Mouse (Mus musculus) CD8-positive naive resting alpha-beta T cell, adult 2 months (primary cell): ENCODE results near the gene Ccl4.

Source experiments
- DNase-seq, 2 experiments: peaks; one replicate each; pipeline ENCODE4 v3.0.0; 2022; ENCODE audit warnings: low read depth in 2 of 2, low spot score in 2 of 2

Gene Ccl4

DNA sequence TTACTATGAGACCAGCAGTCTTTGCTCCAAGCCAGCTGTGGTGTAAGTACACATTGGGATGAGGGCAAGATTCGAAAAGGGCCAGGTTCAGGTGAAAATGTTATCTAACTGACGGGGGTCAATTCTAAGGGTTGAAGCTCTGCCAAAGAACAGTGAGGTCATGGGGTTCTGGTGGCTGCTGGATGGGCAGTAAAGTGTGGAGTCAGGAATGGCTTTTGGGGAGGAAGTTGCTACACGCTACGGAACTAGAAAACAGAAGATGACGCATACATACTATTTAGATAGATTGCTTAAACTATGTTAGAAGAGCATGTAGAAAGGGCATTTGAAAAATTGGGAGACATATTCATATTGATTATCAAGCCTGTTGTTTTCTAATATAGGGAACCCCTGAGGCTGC, 1.1 kb downstream of the Ccl4 start:
- DNase-seq, result no peak

DNA sequence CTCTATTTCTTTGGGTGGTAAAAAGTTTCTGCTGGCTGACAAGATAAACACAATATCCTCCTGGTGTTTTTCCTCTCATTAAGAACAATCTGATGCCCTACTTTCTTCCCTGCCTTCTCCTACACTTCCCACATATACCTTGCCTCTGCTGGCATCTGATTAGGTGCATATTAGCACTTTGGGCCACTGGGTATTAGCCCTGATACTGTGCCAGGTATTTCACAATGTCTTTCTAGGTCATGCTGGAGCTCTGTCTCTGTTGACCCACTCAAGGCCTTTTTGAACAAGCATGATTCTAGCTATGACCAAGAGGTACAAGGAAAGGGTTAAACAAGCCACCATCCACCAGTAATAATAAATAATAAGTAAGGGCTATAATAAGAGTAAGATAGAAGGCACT, 9.4 kb downstream of the Ccl4 start:
- DNase-seq, result no peak

DNA sequence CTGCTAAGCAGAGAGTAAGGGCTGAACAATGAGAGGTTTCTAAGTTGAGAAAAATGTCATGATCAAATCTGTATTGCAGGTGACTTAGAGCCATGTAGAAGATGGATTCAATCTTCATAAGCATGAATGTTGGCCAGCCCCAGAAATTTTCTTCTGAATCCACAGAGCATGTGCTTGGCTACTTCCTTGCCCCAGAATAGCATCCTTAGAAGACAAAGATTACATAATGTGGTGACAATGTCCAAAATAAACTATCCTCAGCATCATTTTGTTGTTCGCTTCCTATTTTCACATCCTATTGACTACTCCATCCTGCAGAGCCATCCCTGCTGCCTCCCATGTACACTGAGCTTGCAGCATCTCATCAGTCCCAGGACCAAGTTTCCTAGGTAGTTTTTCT, 13.3 kb downstream of the Ccl4 start:
- DNase-seq, result no peak

DNA sequence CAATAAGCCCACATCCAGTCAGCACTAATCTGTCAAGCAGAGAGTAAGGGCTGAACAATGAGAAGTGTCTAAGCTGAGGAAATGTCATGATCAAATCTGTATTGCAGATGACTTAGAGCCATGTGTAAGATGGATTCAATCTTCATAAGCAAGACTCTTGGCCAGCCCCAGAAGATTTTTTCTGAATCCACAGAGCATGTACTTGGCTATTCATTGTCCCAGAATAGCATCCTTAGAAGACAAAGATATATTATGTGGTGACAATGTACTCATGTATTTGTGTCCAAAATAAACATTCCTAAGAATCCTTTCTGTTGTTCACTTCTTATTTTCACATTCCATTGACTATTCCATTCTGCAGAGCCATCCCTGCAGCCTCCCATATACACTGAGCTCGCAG, 27.5 kb downstream of the Ccl4 start:
- DNase-seq, result no peak

DNA sequence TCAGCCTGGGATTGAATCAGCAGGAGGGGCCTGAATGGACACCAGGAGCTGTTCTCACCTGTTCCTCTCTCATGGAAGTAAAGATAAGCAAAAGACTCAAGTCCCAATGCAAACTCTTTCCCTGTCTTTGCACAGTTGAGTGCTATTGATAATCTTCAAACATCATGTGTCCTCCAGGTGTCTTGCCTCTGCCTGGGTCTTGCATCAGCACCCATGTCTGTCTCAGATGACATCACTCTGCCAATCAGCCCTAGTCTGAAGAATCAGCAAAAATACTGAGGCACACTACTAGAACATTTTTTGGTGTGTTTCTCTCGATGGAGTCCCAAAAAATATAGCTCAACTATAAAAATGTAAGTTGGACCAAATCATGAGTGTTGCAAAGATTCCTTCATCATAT, 29.6 kb downstream of the Ccl4 start:
- no peak for DNase-seq

DNA sequence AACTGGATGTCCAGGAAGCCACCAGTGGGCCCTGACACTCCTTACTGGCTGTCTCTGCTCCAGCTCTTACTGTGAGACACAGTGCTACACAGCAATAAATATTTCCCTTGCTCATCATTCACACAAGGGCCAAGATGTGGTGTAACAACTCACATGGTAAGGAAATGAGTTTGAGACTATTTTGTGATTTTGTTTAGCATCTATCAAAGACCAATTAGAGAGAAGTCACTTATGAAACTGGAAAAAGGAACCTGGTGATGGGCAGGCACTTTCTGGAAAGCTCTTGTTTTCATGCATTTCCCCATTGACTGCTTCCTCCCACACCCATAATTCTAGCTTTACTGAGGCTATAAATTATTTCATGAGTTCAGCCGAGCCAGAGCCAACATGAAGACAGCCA, 41.3 kb downstream of the Ccl4 start, which contains the start of gene Wfdc17:
TSS of gene Wfdc17 (plus strand) at position 287 of the 400 bp plus-strand sequence.
- DNase-seq, result no peak

DNA sequence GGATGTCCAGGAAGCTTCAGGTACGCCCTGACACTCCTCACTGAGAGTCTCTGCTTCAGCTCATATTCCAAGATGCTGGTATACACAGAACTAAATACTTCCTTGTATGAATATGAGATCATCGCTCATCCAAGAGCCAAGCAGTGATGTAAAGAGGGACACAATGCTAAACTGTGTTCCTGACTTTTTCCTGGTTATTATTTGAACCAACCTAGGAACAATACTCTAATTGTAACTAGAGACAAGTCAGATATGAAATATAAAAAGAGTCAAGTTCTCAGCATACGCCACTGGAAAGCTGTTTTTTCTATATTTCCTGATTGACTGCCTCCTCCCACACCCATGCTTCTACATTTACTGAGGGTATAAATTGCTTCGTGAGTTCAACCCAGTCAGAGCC, 46.3 kb downstream of the Ccl4 start, which contains the start of gene Wfdc18:
TSS of gene Wfdc18 (plus strand) at position 301 of the 400 bp plus-strand sequence.
- DNase-seq, result no peak

DNA sequence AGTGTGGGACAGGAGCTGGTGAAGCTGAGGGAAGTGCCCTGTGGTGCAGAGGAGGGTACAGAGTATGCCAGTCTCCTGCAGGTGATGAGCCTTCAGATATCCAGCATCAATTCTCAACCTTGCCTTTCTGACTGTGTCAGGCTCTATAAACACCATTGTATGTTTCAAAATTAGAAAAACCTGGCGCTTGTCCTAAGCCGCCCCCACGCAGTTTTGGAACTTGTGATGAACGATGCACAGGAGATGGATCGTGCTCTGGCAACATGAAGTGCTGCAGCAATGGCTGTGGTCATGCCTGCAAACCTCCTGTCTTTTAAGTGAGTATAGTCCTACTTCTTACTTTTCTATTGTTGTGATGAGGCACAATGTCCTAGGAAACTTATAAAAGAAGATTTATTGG, 47.3 kb downstream of the Ccl4 start:
- no peak for DNase-seq

DNA sequence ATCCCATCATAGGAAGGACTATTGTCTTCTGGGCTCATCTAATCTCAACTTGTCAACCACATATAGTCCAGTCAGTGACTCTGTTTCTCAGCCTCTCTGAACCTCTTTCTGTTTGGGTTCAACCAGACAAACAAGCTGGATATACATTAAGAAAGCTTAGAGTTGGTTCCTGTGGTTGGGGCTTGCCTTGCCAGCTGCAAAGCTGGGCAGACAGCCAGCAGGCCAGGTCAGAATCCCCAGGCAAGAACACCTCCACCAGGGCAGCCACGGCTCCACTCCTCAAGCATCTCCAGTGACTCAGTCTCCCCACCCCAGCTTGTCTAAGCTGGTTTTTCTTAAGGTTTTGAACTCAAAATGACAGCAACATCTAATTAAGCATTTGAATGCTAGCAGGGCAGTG, 50.3 kb downstream of the Ccl4 start:
- DNase-seq, result no peak

DNA sequence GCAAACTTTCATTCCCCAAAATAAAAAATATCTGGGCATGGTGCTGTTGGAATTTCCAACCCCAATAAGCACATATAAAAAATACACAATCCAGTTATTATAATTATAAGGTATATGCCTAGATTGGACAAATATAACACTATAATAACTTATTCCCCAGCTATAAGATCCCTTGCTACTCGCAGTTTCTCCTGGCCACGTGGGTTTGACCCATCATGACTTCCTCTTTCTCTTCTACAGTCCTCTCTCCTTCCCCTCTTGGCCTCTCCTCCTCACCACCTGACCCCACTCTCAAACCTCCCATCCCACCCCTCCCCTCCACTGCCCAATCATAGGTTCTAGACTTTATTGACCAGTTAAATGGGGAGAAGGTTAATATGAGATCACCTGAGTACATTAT, 51.5 kb downstream of the Ccl4 start:
- DNase-seq, result no peak
